Mouse (Mus musculus) embryonic facial prominence, embryonic 11.5 days (tissue): ENCODE data around the gene Slc26a1. TPM values are rescaled to one million over a fixed set of nuclear protein-coding genes. Genes with fewer than 3 reads are reported as not detected.

ENCODE experiments used
- ATAC-seq: fragments of 200-750 bp; cut with Nextera tagmentation; replicated peaks from 2 replicates; pipeline ENCODE4 v1.8.0; 2017; ENCODE audit warnings: low read depth; ENCODE audit not compliant: insufficient number of reproducible peaks, low FRiP score, low TSS enrichment
- DNase-seq: peaks from one replicate; pipeline ENCODE4 v3.0.0-alpha.2; 2015; ENCODE audit warnings: low spot score
- H3K27ac ChIP-seq: fragments of 300-500 bp; sonication (generic); replicated peaks from 2 replicates; pipeline ENCODE4 v1.5.1; 2014; ENCODE audit warnings: mild to moderate bottlenecking, low read depth, low read length, control low read depth
- H3K27me3 ChIP-seq: fragments of 300-500 bp; sonication (generic); 2 replicates; pipeline ENCODE4 v1.6.1; 2014; ENCODE audit warnings: mild to moderate bottlenecking, low read length, moderate library complexity, mixed read lengths; ENCODE audit not compliant: control insufficient read depth, insufficient read depth
- H3K36me3 ChIP-seq: fragments of 300-500 bp; sonication (generic); replicated peaks from 2 replicates; pipeline ENCODE4 v1.6.1; 2014; ENCODE audit warnings: low read depth, mild to moderate bottlenecking, low read length, moderate library complexity, mixed read lengths; ENCODE audit not compliant: control insufficient read depth, insufficient read depth
- H3K4me1 ChIP-seq: fragments of 300-500 bp; sonication (generic); 2 replicates; pipeline ENCODE4 v1.6.1; 2014; ENCODE audit warnings: low read length, mixed read lengths; ENCODE audit not compliant: control insufficient read depth, insufficient read depth
- H3K4me2 ChIP-seq: fragments of 300-500 bp; sonication (generic); 2 replicates; pipeline ENCODE4 v1.6.1; 2014; ENCODE audit warnings: low read depth, mild to moderate bottlenecking, control low read depth, low read length, moderate library complexity
- H3K4me3 ChIP-seq: fragments of 300-500 bp; sonication (generic); 2 replicates; pipeline ENCODE4 v1.5.1; 2014; ENCODE audit warnings: low read depth, low read length, control low read depth
- H3K9ac ChIP-seq: fragments of 300-500 bp; sonication (generic); replicated peaks from 2 replicates; pipeline ENCODE4 v1.6.1; 2014; ENCODE audit warnings: mild to moderate bottlenecking, control low read depth, low read length
- H3K9me3 ChIP-seq: fragments of 300-500 bp; sonication (generic); replicated peaks from 2 replicates; pipeline ENCODE4 v1.6.1; 2016; ENCODE audit warnings: mild to moderate bottlenecking, low read length, inconsistent platforms, mixed read lengths; ENCODE audit not compliant: control insufficient read depth
- WGBS: fragments of 180-500 bp; shearing (Covaris S2); extraction: QIAGEN DNeasy Blood & Tissue Kit; methylation state at CpG from one replicate; pipeline ENCODE4 v1.1.7; 2014; 5-methylcytosine and 5-hydroxymethylcytosine counted together
- polyA plus RNA-seq: library from polyadenylated mRNA; unstranded; fragments of >200 nt; fragmentation: Nextera tagmentation; extraction: Ambion mirVana; gene quantifications from 2 replicates; pipeline ENCODE4 v1.2.1, GENCODE M21; 2014

Slc26a1 gene
- polyA plus RNA-seq, 1 experiment from 2014 or later: 0.38 TPM

- no peaks in the 10 kb centered on the region; the same call in 1 of the 2 replicates for H3K27me3 ChIP-seq
- H3K4me2 ChIP-seq: no peak overlapping the region; the same call in 1 of the 2 replicates
- no peak for DNase-seq
- peak overlapping the region; percentile 18; the same call in 1 of the 2 replicates for H3K9ac ChIP-seq
- H3K4me3 ChIP-seq: no peak overlapping the region
- no peaks in the 10 kb centered on the region; the same call in none of the 2 replicates for H3K4me1 ChIP-seq
- H3K36me3 ChIP-seq: no peaks in the 10 kb centered on the region
- ATAC-seq: no peak
- no peak overlapping the region for H3K27ac ChIP-seq
- 23% methylated on average over 4 of the region's 4 CpGs for WGBS
- no peaks in the 10 kb centered on the region for H3K9me3 ChIP-seq
Observed at GRCm38 (mm10) chr5:108697341-108697753, 22.0 kb upstream of the Slc26a1 start.

- no peak for DNase-seq
- no peak overlapping the region for H3K4me3 ChIP-seq
- H3K36me3 ChIP-seq: no peaks in the 10 kb centered on the region
- H3K4me1 ChIP-seq: no peaks in the 10 kb centered on the region; the same call in none of the 2 replicates
- no peak for ATAC-seq
- H3K4me2 ChIP-seq: no peak overlapping the region
- WGBS: 61% methylated on average over 3 of the region's 3 CpGs
- no peaks in the 10 kb centered on the region; the same call in 1 of the 2 replicates for H3K27me3 ChIP-seq
- no peaks in the 10 kb centered on the region for H3K9me3 ChIP-seq
- no peak overlapping the region for H3K27ac ChIP-seq
- H3K9ac ChIP-seq: no peak overlapping the region
Observed at GRCm38 (mm10) chr5:108696542-108696941, 21.2 kb upstream of the Slc26a1 start.

GRCm38 (mm10) chr5:108695861-108696260, 20.5 kb upstream of the Slc26a1 start:
- WGBS: 89% methylated on average over 12 of the region's 12 CpGs
- Histone ChIP-seq H3K4me3 (no peak overlapping the region), H3K9me3 (no peaks in the 10 kb centered on the region), H3K27ac (no peak overlapping the region), H3K36me3 (no peaks in the 10 kb centered on the region), H3K27me3 (no peaks in the 10 kb centered on the region; the same call in 1 of the 2 replicates), H3K4me1 (no peaks in the 10 kb centered on the region; the same call in none of the 2 replicates), H3K9ac (no peak overlapping the region), H3K4me2 (no peak overlapping the region; the same call in 1 of the 2 replicates)
- ATAC-seq: no peak
- no peak for DNase-seq

- DNase-seq (peak; percentile 51), ATAC-seq (peak; percentile 54)
- Histone ChIP-seq H3K27me3 (no peaks in the 10 kb centered on the region; the same call in 1 of the 2 replicates), H3K4me2 (peak overlapping the region; percentile 75), H3K9ac (peak overlapping the region; percentile 87), H3K4me1 (no peaks in the 10 kb centered on the region; the same call in none of the 2 replicates), H3K9me3 (no peaks in the 10 kb centered on the region), H3K27ac (peak overlapping the region; percentile 62), H3K4me3 (peak overlapping the region; percentile 91), H3K36me3 (no peaks in the 10 kb centered on the region)
- WGBS: under 1% methylated on average over 70 of the region's 99 CpGs
Observed at GRCm38 (mm10) chr5:108694352-108695261, 19.2 kb upstream of the Slc26a1 start.

- Histone ChIP-seq H3K4me1 (no peaks in the 10 kb centered on the region; the same call in none of the 2 replicates), H3K4me2 (peak overlapping the region; percentile 75), H3K4me3 (peak overlapping the region; percentile 91), H3K36me3 (no peaks in the 10 kb centered on the region), H3K9ac (peak overlapping the region; percentile 87), H3K27ac (peak overlapping the region; percentile 62), H3K27me3 (no peaks in the 10 kb centered on the region; the same call in 1 of the 2 replicates), H3K9me3 (no peaks in the 10 kb centered on the region)
- under 1% methylated on average over 22 of the region's 43 CpGs for WGBS
- ATAC-seq: peak; percentile 92
- peak; percentile 96 for DNase-seq
Observed at GRCm38 (mm10) chr5:108693872-108694288, 18.5 kb upstream of the Slc26a1 start.

GRCm38 (mm10) chr5:108692271-108692670, 16.9 kb upstream of the Slc26a1 start, which contains the start of gene Fgfrl1:
Gene Fgfrl1, plus strand, starts transcription at chr5:108692382.
- H3K27ac ChIP-seq: no peak within 1 kb of the TSS
- peak within 1 kb of the TSS; percentile 18; the same call in 1 of the 2 replicates for H3K9ac ChIP-seq
- DNase-seq: peak; percentile 67
- H3K4me2 ChIP-seq: peak within 1 kb of the TSS; percentile 75
- no peak for ATAC-seq
- no peaks in the 10 kb centered on the region for H3K9me3 ChIP-seq
- H3K4me1 ChIP-seq: no peaks in the 10 kb centered on the region; the same call in 1 of the 2 replicates
- WGBS: 4% methylated on average over 17 of the region's 18 CpGs
- no peaks in the 10 kb centered on the region; the same call in 1 of the 2 replicates for H3K27me3 ChIP-seq
- no peaks in the 10 kb centered on the region for H3K36me3 ChIP-seq
- peak within 1 kb of the TSS; percentile 91 for H3K4me3 ChIP-seq

- Histone ChIP-seq H3K27me3 (no peaks in the 10 kb centered on the region; the same call in 1 of the 2 replicates), H3K9me3 (no peaks in the 10 kb centered on the region), H3K4me1 (no peaks in the 10 kb centered on the region), H3K4me3 (no peak overlapping the region), H3K36me3 (no peaks in the 10 kb centered on the region), H3K9ac (no peak overlapping the region), H3K27ac (no peak overlapping the region), H3K4me2 (no peak overlapping the region)
- 72% methylated on average over 4 of the region's 4 CpGs for WGBS
- no peak for ATAC-seq
- DNase-seq: no peak
Observed at GRCm38 (mm10) chr5:108691152-108691551, 15.8 kb upstream of the Slc26a1 start.

- ATAC-seq (no peak), DNase-seq (no peak)
- Histone ChIP-seq H3K27ac (no peak overlapping the region), H3K36me3 (no peaks in the 10 kb centered on the region), H3K9ac (no peak overlapping the region), H3K9me3 (no peaks in the 10 kb centered on the region), H3K4me2 (no peak overlapping the region), H3K4me3 (no peak overlapping the region), H3K4me1 (no peaks in the 10 kb centered on the region), H3K27me3 (no peaks in the 10 kb centered on the region)
- 80% methylated on average over 5 of the region's 5 CpGs for whole genome bisulfite sequencing
Observed at GRCm38 (mm10) chr5:108689091-108689490, 13.7 kb upstream of the Slc26a1 start.
